Mouse (Mus musculus) stomach, embryonic 15.5 days (tissue): Measurements from ENCODE around the gene Dcp1a. TPM values are rescaled to one million over a fixed set of nuclear protein-coding genes. Genes with fewer than 3 reads are reported as not detected.

ENCODE experiments used
- ATAC-seq: fragments of 200-750 bp; cut with Nextera tagmentation; 2 replicates; pipeline ENCODE4 v1.8.0; 2017; ENCODE audit warnings: low read depth, moderate number of reproducible peaks, moderate TSS enrichment; ENCODE audit not compliant: insufficient read depth, low FRiP score
- H3K27ac ChIP-seq: fragments of 300-500 bp; sonication (generic); 2 replicates; pipeline ENCODE4 v1.5.1; 2015; ENCODE audit warnings: mild to moderate bottlenecking, inconsistent platforms
- H3K27me3 ChIP-seq: fragments of 300-500 bp; sonication (generic); replicated peaks from 2 replicates; pipeline ENCODE4 v1.6.1; 2015; ENCODE audit warnings: inconsistent platforms
- H3K36me3 ChIP-seq: fragments of 300-500 bp; sonication (generic); 2 replicates; pipeline ENCODE4 v1.6.1; 2015; ENCODE audit warnings: inconsistent platforms
- H3K4me1 ChIP-seq: fragments of 300-500 bp; sonication (generic); 2 replicates; pipeline ENCODE4 v1.6.1; 2015; ENCODE audit warnings: inconsistent platforms
- H3K4me2 ChIP-seq: fragments of 300-500 bp; sonication (generic); 2 replicates; pipeline ENCODE4 v1.6.1; 2015; ENCODE audit warnings: mild to moderate bottlenecking, inconsistent platforms
- H3K4me3 ChIP-seq: fragments of 300-500 bp; sonication (generic); replicated peaks from 2 replicates; pipeline ENCODE4 v1.5.1; 2015; ENCODE audit warnings: inconsistent platforms
- H3K9ac ChIP-seq: fragments of 300-500 bp; sonication (generic); 2 replicates; pipeline ENCODE4 v1.6.1; 2015; ENCODE audit warnings: inconsistent platforms
- H3K9me3 ChIP-seq: fragments of 300-500 bp; sonication (generic); 2 replicates; pipeline ENCODE4 v1.6.1; 2016; ENCODE audit warnings: inconsistent platforms
- whole genome bisulfite sequencing: fragments of 180-500 bp; shearing (Covaris S2); methylation state at CpG from one replicate; pipeline ENCODE4 v1.1.7; 2015; 5-methylcytosine and 5-hydroxymethylcytosine counted together
- polyA plus RNA-seq: library from polyadenylated mRNA; unstranded; fragments of >200 nt; fragmentation: Nextera tagmentation; extraction: Ambion mirVana; gene quantifications from 2 replicates; pipeline ENCODE4 v1.2.1, GENCODE M21; 2015

Dcp1a gene
- polyA plus RNA-seq, 1 experiment from 2014 or later: 21.4 TPM

GRCm38 (mm10) chr14:30473605-30474004, 5.7 kb upstream of the Dcp1a start:
- Histone ChIP-seq H3K36me3 (no peaks in the 10 kb centered on the region), H3K9ac (no peak overlapping the region), H3K27me3 (no peaks in the 10 kb centered on the region), H3K27ac (no peak overlapping the region), H3K4me1 (no peaks in the 10 kb centered on the region), H3K4me3 (no peak overlapping the region), H3K9me3 (no peaks in the 10 kb centered on the region), H3K4me2 (no peak overlapping the region)
- 61% methylated on average over 5 of the region's 5 CpGs for WGBS
- no peak for ATAC-seq

- Histone ChIP-seq H3K4me2 (no peak overlapping the region), H3K9ac (no peak overlapping the region), H3K9me3 (no peaks in the 10 kb centered on the region), H3K4me3 (no peak overlapping the region), H3K4me1 (no peaks in the 10 kb centered on the region), H3K27me3 (no peaks in the 10 kb centered on the region), H3K36me3 (no peaks in the 10 kb centered on the region), H3K27ac (no peak overlapping the region)
- WGBS: 80% methylated on average over 6 of the region's 6 CpGs
- no peak for ATAC-seq
Observed at GRCm38 (mm10) chr14:30474416-30474815, 4.9 kb upstream of the Dcp1a start.

- H3K27me3 ChIP-seq: no peaks in the 10 kb centered on the region
- no peak within 1 kb of the TSS for H3K4me3 ChIP-seq
- H3K36me3 ChIP-seq: 0 out of 2 replicates have a peak, but pooled peaks cover 17% of the 10 kb centered on the region
- ATAC-seq: no peak
- 58% methylated on average over 9 of the region's 9 CpGs for WGBS
- no peak within 1 kb of the TSS for H3K9ac ChIP-seq
- H3K9me3 ChIP-seq: no peaks in the 10 kb centered on the region
- H3K4me1 ChIP-seq: no peaks in the 10 kb centered on the region
- H3K27ac ChIP-seq: no peak within 1 kb of the TSS
- no peak within 1 kb of the TSS for H3K4me2 ChIP-seq
Observed at GRCm38 (mm10) chr14:30491342-30491741, 12.0 kb downstream of the Dcp1a start, which contains the start of gene Cacna1d. Gene Cacna1d, minus strand, starts transcription at chr14:30491455.

GRCm38 (mm10) chr14:30493276-30493675, 13.9 kb downstream of the Dcp1a start:
- H3K27ac ChIP-seq: no peak overlapping the region
- no peak for ATAC-seq
- 0 out of 2 replicates have a peak, but pooled peaks cover 7% of the 10 kb centered on the region for H3K36me3 ChIP-seq
- H3K4me3 ChIP-seq: no peak overlapping the region
- no peaks in the 10 kb centered on the region for H3K27me3 ChIP-seq
- no peak overlapping the region for H3K9ac ChIP-seq
- H3K4me2 ChIP-seq: no peak overlapping the region
- no peaks in the 10 kb centered on the region for H3K4me1 ChIP-seq
- WGBS: 36% methylated on average over 1 of the region's 1 CpGs
- no peaks in the 10 kb centered on the region for H3K9me3 ChIP-seq

- Histone ChIP-seq H3K9me3 (no peaks in the 10 kb centered on the region), H3K4me3 (no peak overlapping the region), H3K27ac (no peak overlapping the region), H3K27me3 (no peaks in the 10 kb centered on the region), H3K4me2 (no peak overlapping the region), H3K9ac (no peak overlapping the region), H3K36me3 (0 out of 2 replicates have a peak, but pooled peaks cover 2% of the 10 kb centered on the region), H3K4me1 (no peaks in the 10 kb centered on the region)
- 57% methylated on average over 6 of the region's 6 CpGs for WGBS
- no peak for ATAC-seq
Observed at GRCm38 (mm10) chr14:30494998-30495397, 15.7 kb downstream of the Dcp1a start.

GRCm38 (mm10) chr14:30498202-30498601, 18.9 kb downstream of the Dcp1a start:
- Histone ChIP-seq H3K27me3 (no peaks in the 10 kb centered on the region), H3K36me3 (peaks cover 6% of the 10 kb centered on the region; the same call in 1 of the 2 replicates), H3K9ac (no peak overlapping the region), H3K27ac (no peak overlapping the region), H3K9me3 (no peaks in the 10 kb centered on the region), H3K4me3 (no peak overlapping the region), H3K4me1 (no peaks in the 10 kb centered on the region), H3K4me2 (no peak overlapping the region)
- ATAC-seq: no peak
- WGBS: 80% methylated on average over 2 of the region's 2 CpGs

- no peak for ATAC-seq
- peaks cover 19% of the 10 kb centered on the region for H3K36me3 ChIP-seq
- no peak overlapping the region for H3K9ac ChIP-seq
- H3K4me3 ChIP-seq: no peak overlapping the region
- H3K27me3 ChIP-seq: no peaks in the 10 kb centered on the region
- WGBS: 89% methylated on average over 5 of the region's 5 CpGs
- H3K4me1 ChIP-seq: no peaks in the 10 kb centered on the region
- H3K4me2 ChIP-seq: no peak overlapping the region
- no peak overlapping the region for H3K27ac ChIP-seq
- no peaks in the 10 kb centered on the region for H3K9me3 ChIP-seq
Observed at GRCm38 (mm10) chr14:30504990-30505389, 25.7 kb downstream of the Dcp1a start.

- Histone ChIP-seq H3K4me1 (no peaks in the 10 kb centered on the region), H3K27ac (no peak overlapping the region), H3K4me2 (no peak overlapping the region), H3K27me3 (no peaks in the 10 kb centered on the region), H3K4me3 (no peak overlapping the region), H3K36me3 (peaks cover 30% of the 10 kb centered on the region), H3K9ac (no peak overlapping the region), H3K9me3 (no peaks in the 10 kb centered on the region)
- 89% methylated on average over 6 of the region's 6 CpGs for WGBS
- no peak for ATAC-seq
Observed at GRCm38 (mm10) chr14:30510214-30510763, 31.0 kb downstream of the Dcp1a start.

GRCm38 (mm10) chr14:30512896-30513295, 33.6 kb downstream of the Dcp1a start:
- WGBS: 86% methylated on average over 5 of the region's 5 CpGs
- ATAC-seq: no peak

GRCm38 (mm10) chr14:30515931-30516723, 36.8 kb downstream of the Dcp1a start:
- Histone ChIP-seq H3K4me1 (no peaks in the 10 kb centered on the region), H3K27ac (no peak overlapping the region), H3K9ac (no peak overlapping the region), H3K4me2 (no peak overlapping the region), H3K36me3 (peaks cover 27% of the 10 kb centered on the region; the same call in 1 of the 2 replicates), H3K4me3 (no peak overlapping the region), H3K27me3 (no peaks in the 10 kb centered on the region), H3K9me3 (no peaks in the 10 kb centered on the region)
- WGBS: 82% methylated on average over 13 of the region's 13 CpGs
- no peak for ATAC-seq

More at GRCm38 (mm10) chr14:30512896-30513295, 33.6 kb downstream of the Dcp1a start:
- no peak overlapping the region for H3K4me3 ChIP-seq
- peaks cover 19% of the 10 kb centered on the region for H3K36me3 ChIP-seq
- no peak overlapping the region for H3K4me2 ChIP-seq
- H3K9me3 ChIP-seq: no peaks in the 10 kb centered on the region
- no peaks in the 10 kb centered on the region for H3K27me3 ChIP-seq
- no peaks in the 10 kb centered on the region for H3K4me1 ChIP-seq
- H3K9ac ChIP-seq: no peak overlapping the region
- no peak overlapping the region for H3K27ac ChIP-seq

- Histone ChIP-seq H3K9ac (no peak overlapping the region), H3K4me1 (no peaks in the 10 kb centered on the region), H3K27me3 (no peaks in the 10 kb centered on the region), H3K36me3 (peaks cover 40% of the 10 kb centered on the region), H3K27ac (no peak overlapping the region), H3K4me3 (no peak overlapping the region), H3K4me2 (no peak overlapping the region), H3K9me3 (no peaks in the 10 kb centered on the region)
- WGBS: 88% methylated on average over 5 of the region's 5 CpGs
- ATAC-seq: no peak
Observed at GRCm38 (mm10) chr14:30519323-30519722, 40.0 kb downstream of the Dcp1a start.

GRCm38 (mm10) chr14:30523356-30523755, 44.0 kb downstream of the Dcp1a start:
- no peak for ATAC-seq
- H3K36me3 ChIP-seq: peaks cover 47% of the 10 kb centered on the region

More at GRCm38 (mm10) chr14:30523356-30523755, 44.0 kb downstream of the Dcp1a start:
- 75% methylated on average over 6 of the region's 6 CpGs for WGBS
- H3K4me2 ChIP-seq: no peak overlapping the region
- no peaks in the 10 kb centered on the region for H3K9me3 ChIP-seq
- no peak overlapping the region for H3K27ac ChIP-seq
- no peak overlapping the region for H3K4me3 ChIP-seq
- H3K27me3 ChIP-seq: no peaks in the 10 kb centered on the region
- H3K9ac ChIP-seq: no peak overlapping the region
- H3K4me1 ChIP-seq: no peaks in the 10 kb centered on the region
